Mouse (Mus musculus) forebrain, embryonic 14.5 days (tissue): ENCODE measurements at regions not wholly inside any gene's neighbourhood (a gene's known extent, or its start where the extent isn't known, plus 50 kb on each side); places are given as distances from the start of the nearest gene placed in this dataset.

Experiments used
- ATAC-seq: fragments of 200-750 bp; cut with Nextera tagmentation; 2 replicates; pipeline ENCODE4 v1.8.0; 2017; ENCODE audit warnings: mild to moderate bottlenecking, moderate library complexity
- DNase-seq: peaks from one replicate; pipeline ENCODE4 v3.0.0-alpha.2; 2015; ENCODE audit warnings: low spot score
- H3K27ac ChIP-seq: fragments of 300-500 bp; sonication (generic); 2 replicates; pipeline ENCODE4 v1.5.1; 2014; ENCODE audit warnings: low read depth, mild to moderate bottlenecking, control low read depth, low read length, moderate library complexity
- H3K27me3 ChIP-seq: fragments of 300-500 bp; sonication (generic); replicated peaks from 2 replicates; pipeline ENCODE4 v1.6.1; 2014; ENCODE audit warnings: low read length, control low read depth, mixed read lengths; ENCODE audit not compliant: control insufficient read depth, insufficient read depth
- H3K36me3 ChIP-seq: fragments of 300-500 bp; sonication (generic); 2 replicates; pipeline ENCODE4 v1.6.1; 2014; ENCODE audit warnings: low read length, control low read depth; ENCODE audit not compliant: control insufficient read depth, insufficient read depth
- H3K4me1 ChIP-seq: fragments of 300-500 bp; sonication (generic); 2 replicates; pipeline ENCODE4 v1.6.1; 2014; ENCODE audit warnings: antibody characterized with exemption, low read length, control low read depth; ENCODE audit not compliant: control insufficient read depth, insufficient read depth
- H3K4me2 ChIP-seq: fragments of 300-500 bp; sonication (generic); 2 replicates; pipeline ENCODE4 v1.6.1; 2014; ENCODE audit warnings: mild to moderate bottlenecking, control low read depth, low read length
- H3K4me3 ChIP-seq: fragments of 300-500 bp; sonication (generic); 2 replicates; pipeline ENCODE4 v1.5.1; 2014; ENCODE audit warnings: low read depth, low read length, control low read depth
- H3K9ac ChIP-seq: fragments of 300-500 bp; sonication (generic); 2 replicates; pipeline ENCODE4 v1.6.1; 2014; ENCODE audit warnings: mild to moderate bottlenecking, low read length, control low read depth, moderate library complexity
- H3K9me3 ChIP-seq: fragments of 300-500 bp; sonication (generic); replicated peaks from 2 replicates; pipeline ENCODE4 v1.6.1; 2016; ENCODE audit warnings: low read length, control low read depth, mixed read lengths; ENCODE audit not compliant: control insufficient read depth
- WGBS: fragments of 180-500 bp; shearing (Covaris S2); extraction: QIAGEN DNeasy Blood & Tissue Kit; methylation state at CpG from one replicate; pipeline ENCODE4 v1.1.7; 2014; 5-methylcytosine and 5-hydroxymethylcytosine counted together

DNA sequence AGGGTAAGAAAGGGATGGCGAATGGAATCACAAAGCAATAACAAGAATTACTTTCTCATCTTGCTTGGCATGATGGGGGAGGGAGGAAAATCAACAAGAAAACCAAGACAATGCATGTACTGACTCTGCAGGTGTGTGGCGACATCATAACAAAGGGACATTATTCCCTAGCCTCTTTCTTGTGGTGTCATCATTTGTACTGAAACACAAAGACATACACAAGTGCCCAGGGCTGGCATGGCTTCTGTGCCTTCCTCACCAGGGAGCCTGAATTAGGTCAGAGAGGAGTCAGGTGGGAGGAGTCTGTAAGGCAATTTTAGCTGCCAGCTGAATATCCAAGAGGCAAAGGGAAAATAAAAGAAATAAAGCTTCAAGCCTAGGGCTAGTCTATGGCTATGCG is 65.6 kb upstream of the Dock10 start:
- DNase-seq (no peak), ATAC-seq (no peak)
- no peak overlapping the region for H3K4me3 ChIP-seq
- H3K36me3 ChIP-seq, result no peaks in the 10 kb centered on the region
- 0 out of 2 replicates have a peak, but pooled peaks cover 3% of the 10 kb centered on the region for H3K4me1 ChIP-seq
- H3K27me3 ChIP-seq, result no peaks in the 10 kb centered on the region
- WGBS, result 58% methylated on average over 3 of the region's 3 CpGs
- H3K9ac ChIP-seq, result no peak overlapping the region
- H3K4me2 ChIP-seq, result no peak overlapping the region
- H3K9me3 ChIP-seq, result no peaks in the 10 kb centered on the region
- H3K27ac ChIP-seq, result no peak overlapping the region

DNA sequence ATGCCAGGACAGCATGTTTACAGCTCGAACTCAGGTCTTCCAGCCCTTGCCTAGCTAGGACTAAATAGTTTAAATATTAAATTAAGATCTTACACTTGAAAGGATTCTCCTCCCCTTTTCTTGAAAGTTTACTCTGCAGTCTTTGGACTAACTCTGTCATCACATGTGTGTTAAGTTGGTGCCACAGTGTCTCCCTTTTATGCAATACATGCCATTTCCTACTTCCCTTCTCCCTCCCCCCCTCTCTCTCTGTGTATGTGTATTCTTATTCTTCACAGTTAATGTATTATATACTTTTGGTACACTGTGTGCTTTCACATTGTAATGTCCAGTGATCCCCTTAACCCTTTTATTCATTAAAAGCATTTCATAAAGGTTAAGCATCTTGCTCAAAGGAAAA is 63.9 kb upstream of the Dock10 start:
- no peak overlapping the region for H3K9ac ChIP-seq
- H3K9me3 ChIP-seq, result no peaks in the 10 kb centered on the region
- 0 out of 2 replicates have a peak, but pooled peaks cover 3% of the 10 kb centered on the region for H3K4me1 ChIP-seq
- H3K4me3 ChIP-seq, result no peak overlapping the region
- no peaks in the 10 kb centered on the region for H3K27me3 ChIP-seq
- H3K36me3 ChIP-seq, result no peaks in the 10 kb centered on the region
- H3K27ac ChIP-seq, result no peak overlapping the region
- DNase-seq, result no peak
- no peak for ATAC-seq
- WGBS, result 67% methylated on average over 1 of the region's 1 CpGs
- no peak overlapping the region for H3K4me2 ChIP-seq

DNA sequence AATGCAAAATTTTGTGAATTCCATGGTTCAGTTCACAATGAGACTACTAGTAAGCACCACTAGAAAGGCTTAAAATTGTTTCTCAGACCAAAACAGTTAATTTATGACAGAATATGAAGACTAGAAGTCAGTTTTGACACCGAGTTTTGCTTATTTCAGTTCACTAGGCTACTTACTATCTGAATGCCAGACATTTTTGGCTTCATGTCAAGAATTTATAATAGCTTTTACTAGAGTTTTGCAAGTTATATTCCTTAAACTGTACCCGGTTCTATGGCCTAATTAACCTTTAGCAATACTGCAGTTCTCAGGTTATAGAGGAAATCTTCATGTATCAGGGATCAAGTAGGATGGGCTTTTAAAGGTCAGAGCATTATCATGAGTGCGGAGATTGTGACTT is 54.6 kb upstream of the Dock10 start:
- Histone ChIP-seq H3K4me2 (no peak overlapping the region), H3K27ac (no peak overlapping the region), H3K4me3 (no peak overlapping the region), H3K9me3 (no peaks in the 10 kb centered on the region), H3K4me1 (no peaks in the 10 kb centered on the region), H3K9ac (no peak overlapping the region), H3K36me3 (no peaks in the 10 kb centered on the region), H3K27me3 (no peaks in the 10 kb centered on the region)
- 80% methylated on average over 3 of the region's 3 CpGs for WGBS
- DNase-seq (no peak), ATAC-seq (no peak)
